Mouse (Mus musculus): Measurements from ENCODE around the gene Keap1.
"Not testable (repeated sequence)": the region's sequence is repeated elsewhere in the genome, so short reads cannot be mapped to it uniquely, and the experiment has no call there.

Gene Keap1

DNA sequence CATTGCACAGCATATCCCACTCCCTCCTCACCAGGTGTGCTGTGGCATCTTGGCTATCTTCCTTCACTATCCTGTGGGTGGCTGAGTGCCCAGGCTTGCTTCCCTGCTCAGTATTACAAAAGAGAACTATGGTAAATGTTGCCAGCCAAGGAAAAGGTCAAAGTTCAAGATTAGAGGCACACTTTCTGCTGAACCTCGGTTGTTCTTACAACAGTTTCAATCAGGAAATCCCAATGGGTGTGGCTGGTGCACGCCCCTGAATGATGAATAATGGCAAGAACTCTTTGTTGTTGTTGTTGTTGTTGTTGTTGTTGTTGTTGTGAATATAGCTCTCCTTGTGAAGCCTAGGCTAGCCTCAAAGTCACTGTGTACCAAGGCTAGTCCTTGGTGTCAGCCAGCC is 22.7 kb upstream of the Keap1 start:
- no peak for DNase-seq (ENCODE audit: low read depth)

DNA sequence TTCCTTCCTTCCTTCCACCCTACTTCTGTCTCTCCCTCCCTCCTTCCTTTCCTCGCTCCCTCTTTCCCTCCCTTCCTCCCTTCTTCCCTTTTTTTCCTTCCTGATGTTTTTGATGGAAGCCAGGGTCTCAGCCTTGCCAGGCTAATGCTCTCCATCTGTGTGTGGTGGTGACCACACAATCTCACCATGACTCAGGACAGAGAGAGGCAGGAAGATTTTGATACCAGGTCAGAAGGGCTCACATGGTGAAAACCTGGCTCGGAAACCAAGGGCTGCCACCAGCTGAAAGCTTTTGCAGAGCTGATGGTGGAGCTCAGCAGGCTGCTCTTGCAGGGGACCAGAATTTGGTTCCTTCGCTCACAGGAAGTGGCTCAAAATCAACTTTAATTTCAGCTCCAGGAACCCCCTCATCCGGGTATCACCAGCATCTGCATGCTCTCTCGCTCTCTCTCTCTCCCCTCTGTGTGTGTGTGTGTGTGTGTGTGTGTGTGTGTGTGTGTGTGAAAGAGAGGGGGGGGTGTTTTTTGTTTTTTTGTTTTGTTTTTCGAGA is 21.4 kb upstream of the Keap1 start:
- no peak for DNase-seq (ENCODE audit: low read depth)

DNA sequence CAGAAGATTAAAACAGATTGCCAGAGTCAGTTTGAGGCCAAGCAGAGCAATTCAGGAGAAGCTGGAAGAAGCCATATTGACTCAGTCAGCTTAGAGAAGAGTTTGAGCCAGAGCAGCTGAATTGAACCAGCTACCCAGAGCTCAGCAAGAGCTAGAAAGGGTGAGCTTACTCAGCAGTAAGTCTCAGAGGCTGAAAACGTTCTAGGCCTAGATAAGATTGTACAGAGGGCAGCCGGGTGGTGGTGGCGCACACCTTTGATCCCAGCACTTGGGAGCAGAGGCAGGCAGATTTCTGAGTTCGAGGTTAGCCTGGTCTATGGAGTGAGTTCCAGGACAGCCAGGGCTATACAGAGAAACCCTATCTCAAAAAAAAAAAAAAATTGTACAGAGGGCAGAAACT is 17.2 kb upstream of the Keap1 start:
- DNase-seq (ENCODE audit: low read depth): not testable (repeated sequence)

DNA sequence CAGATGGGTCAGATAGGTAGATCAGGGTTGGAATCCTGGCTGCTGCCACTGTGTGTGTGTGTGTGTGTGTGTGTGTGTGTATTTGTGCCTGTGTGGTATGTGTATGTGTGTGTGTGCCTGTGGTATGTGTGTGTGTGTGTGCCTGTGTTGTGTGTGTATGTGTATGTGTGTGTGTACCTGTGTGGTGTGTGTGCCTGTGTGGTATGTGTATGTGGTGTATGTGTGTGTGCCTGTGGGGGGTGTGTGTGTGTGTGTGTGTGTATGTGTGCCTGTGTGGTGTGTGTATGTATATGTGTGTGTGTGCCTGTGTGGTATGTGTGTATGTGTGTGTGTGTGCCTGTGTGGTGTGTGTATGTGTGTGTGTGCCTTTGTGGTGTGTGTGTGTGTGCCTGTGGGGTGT is 15.5 kb upstream of the Keap1 start:
- DNase-seq (ENCODE audit: low read depth): no peak

DNA sequence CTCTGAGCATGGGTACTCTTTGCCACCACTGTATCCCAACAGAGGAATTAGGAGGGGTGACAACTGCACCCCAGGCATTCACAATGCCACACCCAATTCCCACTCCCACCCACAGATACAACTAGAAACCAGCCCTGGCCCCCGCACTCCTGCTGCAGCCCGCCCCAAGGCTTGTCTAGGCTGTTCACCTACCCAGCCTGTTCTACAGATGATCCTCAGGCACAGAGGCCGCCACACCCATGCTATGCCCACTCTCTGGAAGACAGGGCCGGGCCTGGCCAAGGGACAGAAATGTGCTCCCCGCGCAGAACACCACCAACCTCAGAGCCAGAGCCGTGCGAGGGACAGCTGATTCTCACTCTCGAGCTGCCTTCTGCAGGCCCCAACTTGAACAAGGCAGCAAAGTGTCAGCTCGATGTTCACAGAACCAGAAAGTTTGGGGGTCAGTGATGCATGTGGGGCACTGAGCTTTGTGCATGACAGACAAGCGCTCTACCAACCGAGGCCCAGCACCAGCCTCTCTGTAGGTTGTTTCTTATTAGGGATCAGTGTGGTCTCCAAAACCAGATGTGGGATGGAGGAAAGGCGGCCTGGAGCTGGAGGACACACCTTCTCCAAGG is 12.1 kb upstream of the Keap1 start:
- no peak for DNase-seq (ENCODE audit: low read depth)

DNA sequence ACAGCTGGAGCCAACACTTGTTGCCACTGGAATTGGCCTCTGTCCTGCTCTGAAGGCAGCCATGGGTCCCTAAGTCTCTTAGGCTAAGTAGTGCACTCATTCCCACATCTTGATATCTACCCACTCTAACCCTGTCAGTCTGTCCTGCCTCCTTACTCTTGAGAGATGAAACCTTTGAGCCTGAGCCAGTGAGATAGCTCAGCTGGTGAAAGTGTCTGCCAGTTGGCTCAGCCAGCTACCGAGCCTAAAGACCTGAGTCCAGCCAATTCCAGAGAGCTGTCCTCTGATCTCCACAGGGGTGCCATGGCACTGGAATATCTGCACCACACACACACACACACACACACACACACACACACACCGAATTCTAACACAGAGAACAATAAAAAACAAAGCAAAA is 11.3 kb upstream of the Keap1 start:
- no peak for DNase-seq (ENCODE audit: low read depth)

DNA sequence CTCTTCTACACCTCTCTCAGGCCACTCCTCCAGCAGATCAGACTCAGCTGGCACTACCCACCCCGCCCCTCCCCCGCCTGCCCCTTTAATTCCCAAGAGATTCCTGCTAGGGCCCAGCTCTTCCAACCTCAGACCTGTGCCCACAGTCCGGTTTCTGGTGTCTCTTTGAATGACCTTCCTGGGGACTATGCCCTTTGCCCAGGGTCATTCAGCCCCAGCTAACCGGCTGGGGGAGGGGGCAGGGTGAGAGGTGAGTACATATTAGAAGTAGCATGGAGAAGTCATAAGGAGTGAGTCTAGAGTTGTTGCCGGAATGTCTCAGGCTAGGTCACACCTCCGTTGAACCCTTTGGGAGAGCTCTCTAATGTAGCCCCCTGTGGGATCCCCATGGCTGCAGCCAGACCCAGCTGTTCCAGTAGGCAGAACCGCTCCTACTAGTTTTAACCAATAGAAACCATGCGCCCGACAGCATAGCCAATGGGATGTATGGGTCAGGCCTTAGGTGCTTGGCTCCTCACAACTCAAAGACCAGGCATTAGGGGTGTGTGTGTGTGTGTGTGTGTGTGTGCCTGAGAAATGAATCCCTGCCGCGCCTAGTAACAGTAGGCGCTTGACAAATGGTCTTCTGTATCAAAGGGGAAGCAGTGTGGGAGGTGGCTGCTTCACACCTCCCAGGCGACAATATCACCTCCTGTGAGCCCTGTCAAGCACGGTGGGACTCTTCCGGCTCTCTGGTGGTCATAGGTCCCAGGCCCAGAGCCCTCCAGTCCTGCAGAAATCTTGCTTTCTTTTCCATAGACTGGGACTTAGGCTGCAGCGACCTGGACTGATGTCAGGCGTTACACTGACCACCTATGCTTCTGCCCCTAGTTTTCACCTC is 10.7 kb upstream of the Keap1 start:
- DNase-seq (ENCODE audit: low read depth): no peak

GRCm38 (mm10) chr9:21248326-21248725 is 9.2 kb upstream of the Keap1 start, which contains the start of gene S1pr5:
Gene S1pr5 (minus strand): TSS chr9:21248443.
- no peak for DNase-seq (ENCODE audit: low read depth)

- DNase-seq (ENCODE audit: low read depth): no peak
Observed at GRCm38 (mm10) chr9:21246342-21246741, 7.2 kb upstream of the Keap1 start.

DNA sequence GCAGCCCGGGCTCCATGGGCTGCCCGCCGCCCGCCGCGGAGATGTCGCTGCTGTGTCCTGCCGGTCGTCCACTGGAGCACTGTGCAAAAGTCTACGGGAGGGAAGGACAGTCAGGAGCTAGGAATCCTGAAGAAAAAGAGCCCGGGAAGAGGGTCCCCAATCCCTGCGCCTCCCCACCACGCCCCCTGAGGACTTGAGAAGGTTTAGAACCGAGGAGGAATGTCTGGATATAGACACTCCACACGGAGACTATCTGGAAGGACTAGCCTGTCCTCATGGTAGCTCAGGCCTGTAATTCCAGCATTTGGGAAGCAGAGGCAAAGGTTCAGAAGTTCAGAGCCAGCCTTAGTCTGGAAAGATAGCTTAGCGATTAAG is 5.9 kb upstream of the Keap1 start:
- DNase-seq (ENCODE audit: low read depth): no peak

GRCm38 (mm10) chr9:21244428-21245112 is 5.4 kb upstream of the Keap1 start:
- DNase-seq (ENCODE audit: low read depth): no peak

- no peak for DNase-seq (ENCODE audit: low read depth)
Observed at GRCm38 (mm10) chr9:21243826-21244427, 4.8 kb upstream of the Keap1 start.

DNA sequence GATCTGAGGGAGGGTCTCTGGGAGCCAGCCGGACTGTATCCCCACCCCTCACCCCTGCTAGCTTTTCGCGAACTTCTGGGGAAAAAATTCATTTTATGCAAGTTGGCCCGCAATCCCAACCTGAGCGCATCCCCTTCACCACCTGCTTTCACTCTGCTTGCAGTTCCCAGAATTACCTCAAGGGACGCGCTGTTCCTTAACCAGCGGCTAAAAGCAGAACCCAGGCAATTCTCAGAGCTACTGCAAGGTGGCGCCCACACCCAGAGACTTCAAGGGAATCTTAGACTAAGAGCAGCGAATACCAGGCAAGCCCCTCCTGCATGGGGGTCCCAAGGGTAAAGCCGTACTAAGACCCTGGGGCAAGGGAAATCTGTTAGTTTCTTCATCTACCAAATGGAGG is 2.2 kb upstream of the Keap1 start:
- peak; percentile 85 for DNase-seq (ENCODE audit: low read depth)

DNA sequence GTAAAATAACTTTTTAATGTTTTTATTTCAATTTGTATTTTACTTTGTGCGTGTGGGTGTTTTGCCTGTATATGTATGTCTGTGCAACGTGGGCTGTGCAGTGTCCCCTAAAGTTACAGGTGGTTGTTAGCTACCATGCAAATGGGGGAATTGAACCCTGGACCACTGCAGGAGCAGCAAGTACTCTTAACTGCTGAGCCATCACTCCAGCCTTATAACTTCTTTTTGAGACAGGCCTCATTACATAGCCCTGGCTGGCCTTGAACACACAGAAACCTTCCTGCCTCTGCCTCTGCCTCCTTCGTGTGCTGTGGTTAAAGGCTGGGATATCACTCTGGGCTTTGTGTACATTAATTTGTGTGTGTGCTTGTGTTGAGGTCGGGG is 296 bp upstream of the Keap1 start:
- no peak for DNase-seq (ENCODE audit: low read depth)

GRCm38 (mm10) chr9:21238004-21238732 is 993 bp downstream of the Keap1 start:
- DNase-seq (ENCODE audit: low read depth): no peak

DNA sequence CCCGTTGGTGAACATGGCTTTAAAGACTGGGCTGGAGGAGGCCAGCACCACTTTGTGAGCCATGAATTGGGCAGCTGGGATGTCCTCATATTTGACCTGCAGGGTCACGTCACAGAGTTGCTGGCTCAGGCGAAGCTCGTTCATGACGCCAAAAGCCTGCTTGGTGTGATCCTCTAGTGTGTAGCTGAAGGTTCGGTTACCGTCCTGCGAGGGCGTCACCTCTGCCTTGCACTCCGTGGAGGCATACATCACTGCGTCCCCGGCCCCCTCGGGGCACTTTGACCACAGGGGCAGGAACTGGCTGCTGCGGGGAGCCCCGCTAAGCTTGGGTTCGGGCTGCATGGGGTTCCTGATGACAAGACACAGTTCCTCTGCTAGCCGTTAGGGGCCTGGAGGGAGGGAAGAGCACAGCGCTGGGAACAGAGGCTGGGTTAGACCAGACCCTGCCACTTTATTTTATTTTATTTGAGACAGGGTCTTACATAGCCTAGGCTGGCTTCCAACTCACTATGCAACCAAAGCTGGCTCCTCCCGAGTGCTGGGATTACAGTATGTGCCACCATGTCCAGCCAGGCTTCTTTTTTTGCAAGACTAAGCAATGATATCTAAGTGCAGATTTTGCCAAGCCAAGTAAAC is 1.7 kb downstream of the Keap1 start:
- DNase-seq (ENCODE audit: low read depth): no peak

GRCm38 (mm10) chr9:21236991-21237367 is 2.2 kb downstream of the Keap1 start:
- DNase-seq (ENCODE audit: low read depth): no peak

- DNase-seq (ENCODE audit: low read depth): no peak
Observed at GRCm38 (mm10) chr9:21235341-21235740, 3.8 kb downstream of the Keap1 start.

- no peak for DNase-seq (ENCODE audit: low read depth)
Observed at GRCm38 (mm10) chr9:21233805-21234204, 5.4 kb downstream of the Keap1 start.

- DNase-seq (ENCODE audit: low read depth): no peak
Observed at GRCm38 (mm10) chr9:21233366-21233765, 5.8 kb downstream of the Keap1 start.

GRCm38 (mm10) chr9:21232867-21233266 is 6.3 kb downstream of the Keap1 start:
- DNase-seq (ENCODE audit: low read depth): no peak

Measured in c-Kit-positive CD71-positive TER-119-negative erythroid progenitor cells, embryonic 14.5 days (primary cell).